Mouse (Mus musculus): ENCODE measurements at regions not wholly inside any gene's neighbourhood (a gene's known extent, or its start where the extent isn't known, plus 50 kb on each side); places are given as distances from the start of the nearest gene placed in this dataset.
A peak's percentile ranks its signal among the peaks of the same experiment; 100 is the strongest.

DNA sequence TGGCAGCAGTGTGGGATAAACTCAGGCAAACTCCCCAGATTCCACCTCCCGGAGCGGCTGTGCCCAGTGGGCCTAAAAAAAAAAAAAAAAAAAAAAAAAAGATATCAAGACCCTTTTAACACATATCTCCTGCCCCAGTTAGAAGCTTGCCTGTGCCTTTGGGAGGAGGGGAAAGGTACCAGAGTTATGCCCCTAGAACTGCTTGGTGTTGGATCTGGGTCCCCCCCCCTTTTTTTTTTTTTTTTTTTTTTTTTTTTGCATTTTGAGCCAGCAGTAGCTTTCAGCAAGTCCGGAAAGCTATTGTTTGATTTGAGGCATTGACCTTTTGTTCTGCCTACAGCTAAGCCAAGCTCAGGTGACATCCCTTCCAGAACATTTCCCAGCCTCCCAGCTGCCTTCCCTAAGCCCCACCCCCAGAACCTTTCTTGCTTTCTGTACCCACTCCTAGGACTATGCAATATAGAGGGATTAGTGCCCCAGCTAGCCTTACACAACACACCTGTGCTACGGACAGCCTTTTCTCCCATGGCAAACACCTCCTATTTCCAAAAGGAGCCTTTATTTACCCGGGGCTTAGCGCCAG is 252.1 kb upstream of the Prok2 start:
- no peak for DNase-seq

DNA sequence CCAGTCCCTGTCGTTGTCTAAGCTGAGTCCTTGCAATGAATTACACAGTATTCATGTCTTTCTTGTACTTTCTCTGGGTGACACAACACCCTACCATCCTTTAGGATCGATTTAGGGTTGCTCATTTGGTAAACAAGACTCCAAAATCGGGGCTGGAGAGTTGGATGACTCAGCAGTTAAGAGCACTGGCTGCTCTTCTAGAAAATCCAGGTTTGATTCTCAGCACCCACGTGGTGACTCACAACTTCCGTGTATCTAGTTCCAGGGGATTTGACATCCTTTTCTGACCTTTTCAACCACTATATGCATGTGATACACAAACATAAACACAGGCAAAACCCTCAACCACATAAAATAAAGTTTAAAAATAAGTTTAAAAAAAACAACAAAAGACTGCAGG is 250.0 kb upstream of the Prok2 start:
- DNase-seq, result no peak

DNA sequence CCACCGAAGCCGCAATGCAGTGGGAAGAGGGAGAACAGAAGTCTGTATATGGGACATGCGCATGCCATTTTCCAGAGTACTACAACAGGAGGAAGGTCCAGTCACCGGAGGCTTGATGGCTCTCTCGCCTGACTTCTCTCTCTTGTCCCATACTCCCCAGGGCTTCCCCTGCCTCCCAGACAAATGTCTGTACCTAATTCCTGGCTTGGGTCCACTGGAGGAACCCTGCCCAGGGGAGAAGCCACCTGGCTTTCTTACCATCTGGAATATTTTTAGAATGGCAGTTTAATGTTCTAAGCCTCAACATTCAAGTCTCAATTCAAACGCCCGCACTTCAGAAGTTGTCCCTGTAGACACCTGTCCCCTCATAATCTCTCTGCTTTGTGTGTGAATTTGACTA is 249.3 kb upstream of the Prok2 start:
- DNase-seq, result no peak

- peak; percentile 52 for DNase-seq
Observed at GRCm38 (mm10) chr6:99974464-99974863, 248.3 kb upstream of the Prok2 start.

DNA sequence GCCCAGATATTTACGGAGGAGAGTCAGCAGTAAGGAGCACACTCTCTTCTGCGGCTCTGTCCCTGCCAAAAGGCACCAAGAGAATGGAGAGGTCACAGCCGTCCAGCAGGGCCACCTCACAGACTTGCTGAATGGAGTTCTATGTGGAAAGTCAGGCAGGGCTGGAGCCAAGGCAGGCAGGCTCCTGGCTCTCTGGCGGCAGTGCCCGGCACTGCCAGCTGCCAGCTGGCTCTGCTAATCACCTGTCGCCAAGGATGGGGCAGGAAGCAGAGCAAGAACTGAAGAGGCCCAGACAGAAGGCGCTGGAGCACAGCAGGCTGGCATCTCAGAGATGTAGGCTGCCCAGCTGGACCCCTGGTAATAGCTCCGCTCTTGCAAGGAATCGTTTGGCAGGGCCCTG is 245.2 kb upstream of the Prok2 start:
- peak; percentile 93 for DNase-seq

- peak; percentile 99 for DNase-seq
Observed at GRCm38 (mm10) chr6:99968889-99969288, 242.7 kb upstream of the Prok2 start.

DNA sequence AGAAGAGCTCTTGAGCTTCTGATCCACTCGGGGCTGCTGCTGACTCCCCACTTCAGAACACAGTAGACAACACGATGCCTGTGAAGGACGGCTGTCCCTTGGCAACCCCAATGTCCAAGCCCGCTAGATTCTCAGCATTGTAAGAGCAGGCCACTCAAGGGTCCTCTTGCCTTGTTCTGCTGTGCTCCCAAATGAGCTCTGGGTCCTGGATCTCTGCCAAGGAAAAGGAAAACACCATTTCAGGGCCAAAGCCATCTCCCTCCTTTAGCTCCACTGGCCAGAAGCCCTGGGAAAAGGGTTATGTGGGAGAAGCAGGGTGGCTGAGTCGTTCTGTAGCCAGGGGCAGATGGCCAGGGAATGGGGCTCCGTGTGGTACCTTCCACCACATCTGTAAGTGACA is 241.3 kb upstream of the Prok2 start:
- peak; percentile 60 for DNase-seq

DNA sequence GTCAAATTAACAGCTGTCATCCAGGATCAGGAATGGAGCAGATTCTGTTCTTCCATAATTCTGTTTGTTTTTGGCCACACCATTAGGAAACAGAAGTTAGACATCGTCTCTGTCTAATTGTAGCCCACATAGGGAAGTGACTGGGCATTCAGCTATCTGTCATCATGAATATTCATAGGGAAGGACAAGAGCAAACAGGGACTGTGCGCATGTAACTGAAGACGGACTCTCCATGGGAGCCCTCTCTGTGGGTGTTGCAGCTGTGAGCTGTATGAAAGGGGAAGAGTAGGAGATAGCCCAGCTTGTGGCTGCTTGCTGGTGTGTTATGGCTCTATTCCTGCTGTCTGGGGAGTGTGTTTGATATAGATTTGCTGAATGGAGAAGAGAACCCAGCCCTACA is 238.3 kb upstream of the Prok2 start:
- DNase-seq, result no peak

GRCm38 (mm10) chr6:99964007-99964406 is 237.8 kb upstream of the Prok2 start:
- DNase-seq, result no peak

- DNase-seq, result no peak
Observed at GRCm38 (mm10) chr6:99959371-99959770, 233.2 kb upstream of the Prok2 start.

DNA sequence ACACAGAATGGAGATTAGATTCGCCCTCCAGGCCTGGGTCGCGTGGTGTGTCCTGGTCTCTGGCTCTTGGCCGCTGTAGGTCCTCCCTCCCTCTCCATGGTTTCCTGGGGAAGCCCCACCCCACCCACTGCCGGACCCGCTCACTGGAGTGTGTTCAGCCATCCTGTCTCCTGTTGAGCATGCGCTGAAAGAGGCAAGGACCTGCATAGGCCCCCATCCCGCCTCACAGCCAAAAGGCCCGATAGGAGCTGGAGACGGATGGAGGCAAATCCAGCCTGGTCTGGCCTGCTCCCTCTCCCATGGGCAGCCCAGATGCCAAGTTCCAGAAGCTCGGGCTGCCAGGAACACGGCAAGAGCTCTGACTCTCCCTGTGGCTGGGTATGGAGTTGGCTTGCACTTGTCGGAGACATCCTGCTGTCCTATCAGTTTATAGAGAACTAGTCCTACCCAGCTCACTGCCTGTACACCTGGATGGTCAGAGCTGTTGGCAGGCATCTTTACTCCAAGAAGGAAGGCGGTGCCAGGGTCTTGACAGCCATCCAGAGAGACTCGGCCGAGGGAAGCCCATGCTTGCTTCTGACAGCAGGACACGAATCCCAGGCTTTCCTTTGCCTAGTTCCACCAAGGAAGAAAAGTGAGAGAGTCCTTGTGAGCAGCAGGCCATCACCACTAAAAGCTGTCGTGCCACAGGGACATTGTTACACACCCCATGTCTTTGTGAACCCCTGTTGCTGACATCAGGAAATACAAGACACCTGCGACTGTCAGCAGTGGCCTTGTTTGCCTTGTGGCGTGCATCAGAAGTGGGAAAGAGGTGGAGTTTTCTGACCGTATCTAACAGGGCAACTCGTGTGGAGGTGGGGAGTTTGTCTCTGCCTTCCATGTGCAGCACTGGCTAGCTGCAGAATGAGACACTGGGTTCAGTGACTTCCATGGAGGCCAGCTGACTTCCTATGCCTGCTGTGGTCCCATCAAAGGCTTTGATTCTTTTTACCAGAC is 228.9 kb upstream of the Prok2 start:
- no peak for DNase-seq

DNA sequence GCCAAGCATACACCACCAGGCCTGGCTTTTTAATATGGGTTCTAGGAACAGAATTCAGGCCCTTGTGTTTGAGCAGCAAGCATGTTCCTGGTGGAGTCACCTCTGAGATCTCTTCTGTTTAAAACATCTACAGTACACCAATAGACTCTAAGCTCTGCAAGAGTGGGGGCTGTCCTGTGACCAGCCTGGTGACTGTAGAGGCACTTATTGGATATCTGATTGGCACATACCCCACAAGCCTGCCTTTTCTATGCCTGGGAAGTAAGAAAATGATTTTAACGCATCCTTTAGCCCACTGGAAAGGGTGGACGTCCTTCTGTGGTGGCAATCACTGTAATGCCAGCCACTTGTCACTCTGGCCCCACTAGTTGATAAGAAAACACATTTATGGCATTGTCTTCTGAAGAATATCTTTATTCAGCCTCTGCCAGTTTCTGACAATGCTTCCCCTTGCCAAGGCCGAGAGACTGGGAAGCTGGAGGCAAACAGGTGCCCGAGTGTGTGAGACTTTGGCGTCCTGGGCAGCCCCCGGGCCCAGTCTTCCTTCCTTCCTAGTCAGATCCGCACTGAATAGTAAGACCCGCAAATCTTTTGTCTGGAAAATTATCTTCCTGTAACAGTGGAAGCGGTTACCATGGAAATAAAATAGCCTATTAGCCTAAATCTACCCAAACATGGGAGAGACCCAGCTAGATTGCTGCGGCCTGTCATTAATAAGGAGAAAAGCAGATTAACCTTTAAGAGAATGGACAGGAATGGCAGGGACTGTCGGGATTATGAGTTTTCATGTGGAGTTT is 228.0 kb upstream of the Prok2 start:
- DNase-seq, result no peak

DNA sequence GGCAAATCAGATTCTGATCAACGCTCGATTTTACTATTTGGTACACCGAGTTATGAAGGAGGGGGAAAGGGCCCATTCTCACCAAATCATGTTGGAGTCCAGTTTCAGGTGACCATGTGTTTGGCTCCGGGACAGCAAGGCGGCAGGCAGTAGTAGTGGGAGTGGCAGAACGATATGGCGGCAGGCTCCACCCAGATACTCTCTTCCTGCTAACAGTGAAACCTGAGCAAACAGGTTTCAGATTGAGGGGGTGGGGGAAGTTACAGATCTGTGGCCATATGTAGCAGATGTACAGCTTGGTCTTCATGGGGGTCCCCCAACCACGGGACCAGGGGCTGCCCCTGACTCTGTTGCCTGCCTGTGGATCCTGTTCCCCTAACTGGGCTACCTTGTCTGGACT is 224.6 kb upstream of the Prok2 start:
- DNase-seq, result no peak

- DNase-seq, result no peak
Observed at GRCm38 (mm10) chr6:99946917-99947316, 220.7 kb upstream of the Prok2 start.

- DNase-seq, result no peak
Observed at GRCm38 (mm10) chr6:99946481-99946880, 220.3 kb upstream of the Prok2 start.

DNA sequence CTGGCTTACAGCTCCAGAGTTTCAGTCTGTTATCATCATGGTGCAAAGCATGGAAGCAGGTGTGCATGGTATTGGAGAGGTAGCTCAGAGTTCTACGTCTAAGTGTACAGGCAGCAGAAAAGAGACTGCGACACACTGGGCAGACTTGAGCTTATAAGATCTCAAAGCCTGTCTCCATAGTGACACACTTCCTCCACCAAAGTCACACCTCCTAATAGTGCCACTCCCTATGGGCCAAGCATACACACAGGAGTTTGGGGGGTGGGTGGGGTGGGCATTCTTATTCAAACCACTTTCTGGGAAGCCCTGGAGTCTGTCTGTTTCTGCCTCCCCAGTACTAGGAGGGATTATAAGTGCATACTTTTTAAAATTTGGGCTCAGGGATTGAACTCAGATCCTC is 219.5 kb upstream of the Prok2 start:
- DNase-seq, result no peak

GRCm38 (mm10) chr6:99942958-99943357 is 216.8 kb upstream of the Prok2 start:
- DNase-seq, result no peak

- no peak for DNase-seq
Observed at GRCm38 (mm10) chr6:99940118-99940517, 213.9 kb upstream of the Prok2 start.

DNA sequence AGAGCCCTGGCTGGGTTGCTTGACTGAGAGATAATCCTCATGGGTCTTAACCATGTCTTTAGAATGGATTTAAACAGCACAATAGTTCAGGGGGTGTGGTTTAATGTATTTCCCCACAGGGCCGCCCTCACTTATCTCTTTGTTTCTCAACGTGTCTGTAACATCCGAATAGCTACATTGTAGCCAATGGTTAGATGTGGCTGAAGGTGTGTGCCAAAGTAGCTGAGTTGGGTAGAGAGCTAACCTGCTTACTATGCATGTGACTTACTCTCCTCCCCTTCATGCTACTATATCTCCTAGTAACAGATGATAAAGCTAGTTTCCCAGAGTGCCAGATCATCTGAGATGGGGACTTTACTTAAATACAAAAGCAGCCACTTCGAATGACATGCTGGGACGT is 213.2 kb upstream of the Prok2 start:
- DNase-seq, result no peak

DNA sequence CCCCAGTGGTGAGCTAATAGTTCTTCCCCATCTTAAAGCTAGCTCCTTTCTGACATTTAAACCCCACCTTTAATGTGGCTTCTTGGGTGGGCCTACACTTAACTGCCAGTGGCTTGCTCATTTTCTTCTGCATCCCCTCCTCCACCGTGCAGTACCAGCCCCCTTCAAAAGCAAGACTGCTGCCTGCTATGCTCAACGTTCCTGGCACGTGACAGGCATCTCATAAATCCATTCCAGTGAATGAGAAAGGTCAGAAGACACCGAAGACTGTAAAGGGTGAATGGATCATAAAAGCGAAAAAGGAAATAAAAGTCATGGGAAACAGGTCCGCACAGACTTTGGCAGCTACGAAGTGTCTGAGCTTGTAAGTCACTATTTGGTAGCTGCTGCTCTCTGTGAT is 212.8 kb upstream of the Prok2 start:
- DNase-seq, result no peak

GRCm38 (mm10) chr6:99936716-99937115 is 210.5 kb upstream of the Prok2 start:
- DNase-seq, result no peak

- no peak for DNase-seq
Observed at GRCm38 (mm10) chr6:99935373-99935772, 209.2 kb upstream of the Prok2 start.

DNA sequence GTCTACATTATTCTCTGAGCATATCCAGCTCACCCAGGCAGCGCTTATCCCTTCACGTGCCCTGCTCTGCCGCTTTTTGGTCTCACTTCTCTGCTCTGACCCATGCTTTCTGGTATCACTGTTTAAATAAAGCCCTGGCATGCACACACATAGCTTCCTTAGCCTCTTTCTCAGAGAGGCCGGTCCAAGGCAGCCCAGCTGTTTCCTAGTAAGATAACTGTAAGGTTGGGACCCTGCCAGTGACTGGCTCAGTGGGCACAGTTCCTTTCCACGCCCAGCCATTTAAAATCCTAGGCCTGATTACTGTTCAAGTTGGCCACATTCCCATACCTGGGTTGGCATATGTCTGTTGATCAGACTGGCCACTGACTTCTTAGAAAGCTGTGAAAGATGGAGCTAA is 208.2 kb upstream of the Prok2 start:
- DNase-seq, result no peak

- DNase-seq, result no peak
Observed at GRCm38 (mm10) chr6:99933404-99933803, 207.2 kb upstream of the Prok2 start.

Data from cerebellum, adult 9-11 months (tissue).